Mouse (Mus musculus) frontal cortex, adult (tissue): ENCODE results near the gene Ism2.

Experiments used
- ATAC-seq: cut with Nextera tagmentation; 2 replicates; pipeline ENCODE4 v1.9.2; 2017; ENCODE audit warnings: mild to moderate bottlenecking, moderate library complexity, mixed read lengths; ENCODE audit not compliant: low TSS enrichment

Gene Ism2

DNA sequence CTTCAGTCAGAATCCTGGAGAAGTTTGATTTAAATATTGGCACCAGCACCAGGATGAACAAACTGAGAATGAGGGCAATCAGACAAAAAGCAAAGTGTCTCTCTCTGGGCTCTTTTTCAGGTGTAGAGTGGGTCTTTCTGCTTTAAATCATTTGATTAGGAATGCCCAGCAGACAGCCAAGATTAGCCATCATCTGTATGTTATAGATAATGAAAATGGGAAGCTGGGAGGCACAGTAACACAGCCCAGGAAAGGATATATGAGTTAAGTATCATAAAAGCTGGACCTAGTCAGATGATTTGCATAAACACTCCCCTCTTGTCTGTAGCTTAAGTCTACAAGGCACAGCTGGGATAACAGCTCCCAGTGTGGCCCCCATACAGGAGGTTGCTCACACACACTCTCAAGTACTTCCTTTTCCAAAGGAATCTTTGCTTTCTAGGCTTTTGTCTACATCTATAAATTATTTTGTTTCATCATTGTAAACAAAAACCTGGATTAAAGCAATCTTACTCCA, 69.1 kb downstream of the Ism2 start:
- ATAC-seq: no peak

DNA sequence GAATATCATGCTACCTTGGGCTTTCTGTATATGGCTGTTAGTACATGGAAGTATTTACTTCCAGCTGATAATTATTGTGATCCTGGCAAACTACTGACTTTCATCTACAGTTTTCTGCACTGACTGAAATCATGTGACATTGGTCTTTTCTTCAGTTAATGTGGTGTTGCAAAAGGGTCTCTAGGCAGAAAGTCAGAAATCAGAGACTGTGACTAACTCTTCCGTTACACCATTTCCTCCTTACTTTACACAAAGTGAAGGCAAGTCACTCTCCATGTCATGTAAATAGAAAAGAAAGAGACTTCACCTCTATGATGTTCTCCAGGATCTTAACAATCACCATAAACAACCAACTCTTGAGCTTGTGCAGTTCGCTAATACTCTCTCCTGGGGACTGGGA, 69.9 kb downstream of the Ism2 start:
- ATAC-seq: no peak
